Mouse (Mus musculus) G1E (cell line): Measurements from ENCODE around the gene Olfr69. TPM values are rescaled to one million over a fixed set of nuclear protein-coding genes. Genes with fewer than 3 reads are reported as not detected.
"Not testable (repeated sequence)": the region's sequence is repeated elsewhere in the genome, so short reads cannot be mapped to it uniquely, and the experiment has no call there.

ENCODE experiments used
- ATAC-seq: 2 replicates; pipeline ENCODE4 v1.8.0; 2016; ENCODE audit warnings: mild to moderate bottlenecking; ENCODE audit not compliant: insufficient number of reproducible peaks, poor library complexity, low FRiP score, severe bottlenecking; ENCODE audit errors: extremely low read depth
- DNase-seq: peaks from one replicate; pipeline ENCODE4 v3.0.0; 2012; ENCODE audit warnings: low spot score
- H3K27me3 ChIP-seq: 2 replicates; pipeline ENCODE4 v1.6.1; 2012; ENCODE audit warnings: mild to moderate bottlenecking, low read length, inconsistent platforms; ENCODE audit not compliant: insufficient read depth
- H3K36me3 ChIP-seq: replicated peaks from 2 replicates; pipeline ENCODE3; 2012; ENCODE audit warnings: mild to moderate bottlenecking, inconsistent platforms
- H3K4me1 ChIP-seq: 2 replicates; pipeline ENCODE4 v1.6.1; 2012; ENCODE audit warnings: low read depth, low read length, inconsistent platforms, mixed read lengths; ENCODE audit not compliant: insufficient read depth
- H3K4me3 ChIP-seq: 2 replicates; pipeline ENCODE4 v1.5.1; 2012; ENCODE audit warnings: low read depth, mild to moderate bottlenecking, inconsistent platforms, low read length, moderate library complexity, mixed read lengths
- H3K9me3 ChIP-seq: replicated peaks from 2 replicates; pipeline ENCODE4 v1.6.1; 2012; ENCODE audit warnings: inconsistent platforms
- CTCF ChIP-seq: IDR thresholded peaks from 2 replicates; pipeline ENCODE4 v1.5.1; 2012; ENCODE audit warnings: low read depth, low read length, inconsistent platforms, mixed read lengths
- GATA1 ChIP-seq: IDR thresholded peaks from 2 replicates; pipeline ENCODE4 v1.6.1; 2012; ENCODE audit warnings: borderline replicate concordance, low read length, inconsistent platforms, mixed read lengths
- GATA2 ChIP-seq: IDR thresholded peaks from 2 replicates; pipeline ENCODE4 v1.6.1; 2012; ENCODE audit warnings: low read depth, low read length, inconsistent platforms, borderline replicate concordance
- POLR2AphosphoS5 ChIP-seq: IDR thresholded peaks from 2 replicates; pipeline ENCODE4 v1.6.1; 2012; ENCODE audit warnings: low read depth, low read length, inconsistent platforms; ENCODE audit not compliant: insufficient replicate concordance
- TAL1 ChIP-seq: conservative IDR thresholded peaks from 2 replicates; pipeline ENCODE4 v1.6.1; 2012; ENCODE audit warnings: low read depth, low read length, inconsistent platforms, mixed read lengths
- polyA plus RNA-seq: library from polyadenylated mRNA; stranded (reverse); fragments of >175 nt; gene quantifications from 2 replicates; pipeline ENCODE4 v1.2.3, GENCODE M21; 2012
- total RNA-seq, 2 experiments: library from RNA; stranded (forward) in 1 of 2; stranded (reverse) in 1 of 2; fragments of 200-1000 nt in 1 of 2; fragments of >200 nt in 1 of 2; fragmentation: Nextera tagmentation in 1 of 2; gene quantifications; 2 replicates each; pipeline ENCODE4 v1.2.3; 2014 to 2017

The Olfr69 gene
- total and polyA plus RNA-seq, 3 experiments: not detected

DNA sequence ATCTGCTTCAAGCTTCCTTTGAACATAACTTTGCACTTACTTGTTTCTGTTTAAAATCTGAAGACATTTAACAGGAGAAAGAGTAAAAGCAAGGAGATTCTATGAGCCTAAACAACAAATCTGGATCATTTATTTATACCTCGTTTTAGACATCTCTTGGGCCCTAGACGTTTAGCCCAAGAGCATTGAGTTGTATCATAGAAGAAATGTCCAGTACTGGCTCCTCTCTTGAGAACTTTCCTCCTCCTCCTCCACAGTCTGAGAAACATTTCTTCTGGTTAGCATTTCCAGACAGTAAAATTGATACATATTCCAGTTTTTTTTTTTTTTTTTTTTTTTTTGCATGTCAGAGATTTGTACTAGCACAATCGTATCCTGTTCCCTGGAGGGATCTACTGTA lies 20.3 kb upstream of the Olfr69 start, which contains the start of gene Olfr67:
TSS of gene Olfr67 (minus strand) at position 101 of the 400 bp plus-strand sequence.
- H3K36me3 ChIP-seq: no peaks in the 10 kb centered on the region
- TF ChIP-seq GATA1 (no peak), GATA2 (no peak), POLR2AphosphoS5 (no peak), CTCF (no peak), TAL1 (no peak)
- no peak for ATAC-seq

DNA sequence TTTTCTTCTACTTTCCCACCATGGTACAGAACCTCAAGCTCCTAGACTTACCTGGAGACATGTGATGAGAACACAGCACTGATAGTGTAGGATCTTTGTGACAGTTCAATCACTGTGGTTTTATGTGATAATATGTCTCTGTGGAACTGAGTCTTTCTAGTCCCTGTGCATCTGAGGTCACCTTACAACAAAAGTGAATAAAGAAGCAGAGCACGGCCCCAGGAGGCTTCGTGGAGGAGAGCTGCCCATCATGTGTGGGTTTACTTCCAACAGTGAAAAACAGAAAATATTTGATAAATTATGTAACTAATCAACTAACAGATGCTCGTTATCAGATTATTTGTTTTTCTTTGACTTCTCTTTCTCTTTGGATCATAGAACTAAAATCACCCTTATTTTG lies 8.2 kb upstream of the Olfr69 start, which contains the start of gene Olfr68:
TSS of gene Olfr68 (minus strand) at position 101 of the 400 bp plus-strand sequence.
- DNase-seq: no peak
- no peaks in the 10 kb centered on the region for H3K9me3 ChIP-seq
- ATAC-seq: no peak
- no peaks in the 10 kb centered on the region for H3K4me1 ChIP-seq
- TF ChIP-seq CTCF (no peak), POLR2AphosphoS5 (no peak), GATA1 (no peak), GATA2 (no peak), TAL1 (no peak)
- H3K36me3 ChIP-seq: no peaks in the 10 kb centered on the region
- H3K27me3 ChIP-seq: peaks cover 5% of the 10 kb centered on the region
- H3K4me3 ChIP-seq: no peak within 1 kb of the TSS

More for the DNA sequence above, 20.3 kb upstream of the Olfr69 start, which contains the start of gene Olfr67:
- Histone ChIP-seq H3K27me3 (no peaks in the 10 kb centered on the region), H3K4me3 (no peak within 1 kb of the TSS), H3K9me3 (no peaks in the 10 kb centered on the region), H3K4me1 (0 out of 2 replicates have a peak, but pooled peaks cover 5% of the 10 kb centered on the region)
- no peak for DNase-seq

DNA sequence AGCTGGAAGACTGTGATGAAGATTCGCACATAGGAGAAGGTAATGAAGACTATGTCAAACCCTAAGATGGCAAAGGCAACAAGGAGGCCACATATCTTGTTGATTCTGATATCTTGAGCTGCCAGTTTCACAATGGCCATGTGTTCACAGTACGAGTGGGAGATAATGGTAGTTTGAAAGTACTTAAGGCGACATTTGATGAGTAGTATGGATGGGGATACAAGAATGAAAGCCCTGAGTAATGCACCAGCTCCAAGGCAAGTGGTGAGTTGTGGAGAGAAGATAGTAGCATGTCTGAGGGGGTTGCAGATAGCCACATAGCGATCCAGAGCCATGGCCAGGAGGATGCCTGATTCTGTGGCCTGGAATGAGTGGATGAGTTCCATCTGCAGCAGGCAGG lies 6.3 kb upstream of the Olfr69 start:
- not testable (repeated sequence) for H3K4me3 ChIP-seq, H3K36me3 ChIP-seq, H3K27me3 ChIP-seq, H3K9me3 ChIP-seq, DNase-seq, H3K4me1 ChIP-seq, ATAC-seq

DNA sequence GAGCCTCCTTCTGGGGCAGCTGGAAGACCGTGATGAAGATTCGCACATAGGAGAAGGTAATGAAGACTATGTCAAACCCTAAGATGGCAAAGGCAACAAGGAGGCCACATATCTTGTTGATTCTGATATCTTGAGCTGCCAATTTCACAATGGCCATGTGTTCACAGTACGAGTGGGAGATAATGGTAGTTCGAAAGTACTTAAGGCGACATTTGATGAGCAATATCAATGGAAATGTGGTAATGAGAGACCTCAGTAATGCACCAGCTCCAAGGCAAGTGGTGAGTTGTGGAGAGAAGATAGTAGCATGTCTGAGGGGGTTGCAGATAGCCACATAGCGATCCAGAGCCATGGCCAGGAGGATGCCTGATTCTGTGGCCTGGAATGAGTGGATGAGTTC lies 3.7 kb downstream of the Olfr69 start:
- not testable (repeated sequence) for H3K27me3 ChIP-seq, H3K9me3 ChIP-seq, H3K4me3 ChIP-seq, ATAC-seq, H3K4me1 ChIP-seq, H3K36me3 ChIP-seq, DNase-seq

DNA sequence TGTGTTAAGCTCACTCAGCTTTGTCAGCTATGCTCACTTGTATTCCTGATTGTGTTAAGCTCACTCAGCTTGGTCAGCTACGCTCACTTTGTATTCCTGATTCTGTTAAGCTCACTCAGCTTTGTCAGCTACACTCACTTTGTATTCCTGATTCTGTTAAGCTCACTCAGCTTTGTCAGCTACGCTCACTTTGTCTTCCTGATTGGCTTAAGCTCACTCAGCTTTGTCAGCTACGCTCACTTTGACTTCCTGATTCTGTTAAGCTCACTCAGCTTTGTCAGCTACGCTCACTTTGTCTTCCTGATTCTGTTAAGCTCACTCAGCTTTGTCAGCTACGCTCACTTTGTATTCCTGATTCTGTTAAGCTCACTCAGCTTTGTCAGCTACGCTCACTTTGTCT lies 9.2 kb downstream of the Olfr69 start:
- H3K4me1 ChIP-seq, H3K9me3 ChIP-seq, H3K36me3 ChIP-seq, DNase-seq, H3K27me3 ChIP-seq, H3K4me3 ChIP-seq, ATAC-seq: not testable (repeated sequence)

DNA sequence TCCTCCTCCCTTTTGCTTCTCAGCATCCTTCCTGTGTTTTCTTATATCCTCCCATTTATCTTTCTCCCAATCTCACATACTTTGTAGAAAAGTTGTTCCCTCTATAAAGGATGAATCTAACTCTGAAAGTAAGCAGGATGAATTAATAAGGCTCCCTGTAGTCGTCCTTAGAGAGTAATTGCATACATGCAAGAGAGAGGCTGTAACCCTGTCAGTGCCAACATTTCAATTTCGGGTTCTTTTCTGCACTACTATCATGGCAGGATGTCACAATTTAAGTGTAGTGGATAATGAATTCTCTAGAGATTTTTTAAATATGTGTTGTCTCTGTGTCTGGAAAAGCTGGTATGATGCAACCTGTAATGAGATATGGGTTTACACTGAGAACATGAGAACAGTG lies 14.2 kb downstream of the Olfr69 start, which contains the start of gene Olfr630:
TSS of gene Olfr630 (minus strand) at position 101 of the 400 bp plus-strand sequence.
- Histone ChIP-seq H3K4me3 (no peak within 1 kb of the TSS), H3K4me1 (no peaks in the 10 kb centered on the region), H3K36me3 (no peaks in the 10 kb centered on the region), H3K27me3 (no peaks in the 10 kb centered on the region), H3K9me3 (no peaks in the 10 kb centered on the region)
- DNase-seq: no peak
- ATAC-seq: no peak
- TF ChIP-seq GATA1: no peak
- TF ChIP-seq POLR2AphosphoS5: no peak

DNA sequence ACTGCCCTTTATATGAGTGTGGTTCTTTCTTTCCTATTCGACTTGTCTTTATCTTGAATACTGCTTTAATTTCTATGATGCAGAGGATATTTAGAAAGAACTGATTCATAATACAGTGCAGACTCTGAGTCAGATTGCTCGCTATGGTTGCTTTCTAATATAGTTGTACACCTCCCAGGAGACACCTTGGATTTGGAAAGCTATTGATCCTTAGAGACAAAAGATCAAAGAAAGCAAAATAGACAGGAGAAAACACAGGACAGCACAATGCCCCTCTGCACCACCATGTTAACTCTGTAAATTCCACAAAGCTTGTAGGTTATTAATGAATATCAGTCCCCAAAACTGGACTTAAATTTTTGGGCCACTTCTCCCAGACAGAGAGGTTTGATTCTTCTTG lies 26.6 kb downstream of the Olfr69 start, which contains the start of gene Olfr629:
TSS of gene Olfr629 (minus strand) at position 101 of the 400 bp plus-strand sequence.
- no peak for TF ChIP-seq GATA2
- H3K4me3 ChIP-seq: no peak within 1 kb of the TSS
- no peak for ATAC-seq
- H3K36me3 ChIP-seq: no peaks in the 10 kb centered on the region
- no peaks in the 10 kb centered on the region for H3K27me3 ChIP-seq
- H3K4me1 ChIP-seq: no peaks in the 10 kb centered on the region
- no peaks in the 10 kb centered on the region for H3K9me3 ChIP-seq
- no peak for DNase-seq

DNA sequence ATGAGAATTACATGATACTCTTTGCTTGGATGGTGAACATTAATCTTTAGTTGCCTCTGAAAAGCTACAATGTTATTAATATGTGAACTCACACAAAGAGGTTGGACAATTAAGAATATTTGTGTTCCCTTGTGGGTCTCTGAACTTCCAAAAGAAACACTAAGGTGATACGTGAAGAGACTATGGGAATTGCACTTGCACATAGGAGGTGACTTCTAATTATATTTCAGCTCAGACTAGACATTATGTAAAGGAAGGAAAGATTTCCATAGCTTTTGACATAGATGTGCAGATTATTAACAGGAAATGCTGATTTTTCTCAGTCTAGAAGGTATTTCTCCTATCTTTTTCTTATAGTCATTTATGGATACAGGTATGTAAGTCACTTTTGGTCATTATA lies 41.3 kb downstream of the Olfr69 start, which contains the start of gene Olfr628:
TSS of gene Olfr628 (plus strand) at position 301 of the 400 bp plus-strand sequence.
- H3K27me3 ChIP-seq: no peaks in the 10 kb centered on the region
- no peaks in the 10 kb centered on the region for H3K4me1 ChIP-seq
- H3K9me3 ChIP-seq: no peaks in the 10 kb centered on the region
- TF ChIP-seq GATA2 (no peak), GATA1 (no peak), CTCF (no peak)
- ATAC-seq (no peak), DNase-seq (no peak)
- no peaks in the 10 kb centered on the region for H3K36me3 ChIP-seq
- H3K4me3 ChIP-seq: no peak within 1 kb of the TSS

DNA sequence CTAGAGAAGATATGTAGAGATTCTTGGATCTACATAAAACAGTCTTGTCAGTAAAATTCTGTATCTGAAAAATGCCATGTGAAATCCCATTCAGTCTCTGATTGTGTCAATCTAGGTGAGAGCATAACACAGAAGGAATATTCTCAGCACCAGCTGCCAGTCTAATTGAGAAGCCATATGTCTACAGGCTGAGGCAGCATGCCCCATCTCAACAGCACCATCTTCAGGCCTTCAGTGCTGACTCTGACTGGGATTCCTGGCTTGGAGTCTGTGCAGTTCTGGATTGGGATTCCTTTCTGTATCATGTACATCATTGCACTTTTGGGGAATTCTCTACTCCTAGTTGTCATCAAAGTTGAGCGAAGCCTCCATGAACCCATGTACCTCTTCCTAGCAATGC lies 55.0 kb downstream of the Olfr69 start:
- not testable (repeated sequence) for H3K9me3 ChIP-seq, H3K27me3 ChIP-seq, H3K4me1 ChIP-seq, H3K36me3 ChIP-seq, ATAC-seq, DNase-seq, H3K4me3 ChIP-seq
